Comparison of ENCODE assay signal across 15 mouse cellular contexts in genomic region chr12:80527727-80528389, GRCm38 (mm10). TPM values are rescaled to one million over a fixed set of nuclear protein-coding genes. Genes with fewer than 3 reads are reported as not detected.
DNase-seq lines count a peak whose midpoint lies in the region; ATAC-seq and TF ChIP-seq lines count a peak whose summit lies in the region.
"Had no signal": no experiment of that assay in that cellular context is flagged by ENCODE, and none has a peak within 500 bp of the region (broad histone marks: within the 10 kb centered on the region; RNA-seq: fewer than 3 reads in every experiment).

No protein-coding gene starts in this region.

- DNase-seq in layer of hippocampus, adult 11-12 months (ENCODE audit: low spot score) = peak; percentile 61
- DNase-seq in layer of hippocampus, adult 9-10 months (ENCODE audit: low spot score) = no peak
- DNase-seq in left cerebral cortex, postnatal 25 days (ENCODE audit: low spot score in 2 of 2) = peak; percentile 58 to 63
- no peak for DNase-seq in adrenal gland, adult (ENCODE audit: inconsistent age in 2 of 2, low spot score in 1 of 2)
- no peak for DNase-seq in yolk sac, embryonic 10.5 days (ENCODE audit: low spot score)
- DNase-seq in limb, embryonic 10.5 days (ENCODE audit: low spot score) = no peak
- DNase-seq: cerebellum, adult 11-12 months; lung, postnatal 36 days had no signal

- no peaks in the 10 kb centered on the region for H3K9me3 ChIP-seq in hindbrain, embryonic 12.5 days (replicated peaks)
- H3K9me3 ChIP-seq in limb, embryonic 10.5 days (replicated peaks) = no peaks in the 10 kb centered on the region
- H3K9me3 ChIP-seq: G1E; heart, embryonic 13.5 days had no signal

- no peak overlapping the region for H3K4me2 ChIP-seq in hindbrain, embryonic 12.5 days (replicated peaks)
- H3K4me2 ChIP-seq: heart, embryonic 13.5 days; liver, embryonic 11.5 days had no signal

- ATAC-seq in hindbrain, embryonic 12.5 days (ENCODE audit: low FRiP score) = peak; percentile 54
- ATAC-seq: activated CD4-positive, CD25-positive, alpha-beta regulatory T cell, adult 4 months; intestine, embryonic 16.5 days had no signal

- H3K27ac ChIP-seq in cortical plate, adult 2 months (ENCODE audit: insufficient read depth, low read length) = peak overlapping the region; percentile 96
- peak overlapping the region; percentile 4; the same call in 1 of the 2 replicates for H3K27ac ChIP-seq in hindbrain, embryonic 12.5 days
- no peak overlapping the region for H3K27ac ChIP-seq in limb, embryonic 10.5 days
- H3K27ac ChIP-seq: heart, embryonic 13.5 days had no signal

- H3K4me1 ChIP-seq in cortical plate, adult 2 months (ENCODE audit: control insufficient read depth, insufficient read depth, low read length) = peaks cover 26% of the 10 kb centered on the region
- H3K4me1 ChIP-seq in hindbrain, embryonic 12.5 days = peaks cover 26% of the 10 kb centered on the region
- H3K4me1 ChIP-seq in limb, embryonic 10.5 days = peaks cover 27% of the 10 kb centered on the region

- whole genome bisulfite sequencing in hindbrain, embryonic 12.5 days = 75% methylated on average over 5 of the region's 5 CpGs
- 86% methylated on average over 5 of the region's 5 CpGs for WGBS in limb, embryonic 10.5 days

- intact Hi-C loops in left cerebral cortex, postnatal 25 days (cut with DNase I) = no loop called here

- no peak overlapping the region for H3K4me3 ChIP-seq in cortical plate, adult 2 months (ENCODE audit: insufficient read depth, low read length)
- no peak overlapping the region for H3K4me3 ChIP-seq in hindbrain, embryonic 12.5 days
- H3K4me3 ChIP-seq in limb, embryonic 10.5 days = no peak overlapping the region
- H3K4me3 ChIP-seq: heart, embryonic 13.5 days had no signal

- TF ChIP-seq CTCF in cortical plate, adult 2 months (IDR thresholded peaks at IDR 0.05; ENCODE audit: extremely low read depth, insufficient read depth, low read length) = no peak

- H3K27me3 ChIP-seq in hindbrain, embryonic 12.5 days = no peaks in the 10 kb centered on the region
- H3K27me3 ChIP-seq in limb, embryonic 10.5 days (ENCODE audit: low read depth, poor library complexity, severe bottlenecking) = 0 out of 2 replicates have a peak, but pooled peaks cover 5% of the 10 kb centered on the region

- no peak for TF ChIP-seq POLR2A in cortical plate, adult 2 months (IDR thresholded peaks at IDR 0.05; ENCODE audit: extremely low read depth, insufficient read depth, low read length)

- no peak overlapping the region for H3K9ac ChIP-seq in hindbrain, embryonic 12.5 days
- H3K9ac ChIP-seq: heart, embryonic 13.5 days had no signal

- H3K36me3 ChIP-seq in hindbrain, embryonic 12.5 days = no peaks in the 10 kb centered on the region
- no peaks in the 10 kb centered on the region for H3K36me3 ChIP-seq in limb, embryonic 10.5 days
- H3K36me3 ChIP-seq: G1E; heart, embryonic 13.5 days had no signal

RNA-seq across cellular contexts. Expression of gene Galnt16, which starts 9.8 kb away (rescaled TPM):
- 30.7 and 32.5 TPM in 2 replicates for polyA plus RNA-seq in cortical plate, adult 2 months (2012; rRNA removed)
- polyA plus RNA-seq in hindbrain, embryonic 12.5 days (2016; fragmentation: Nextera tagmentation; extraction: Ambion mirVana) = 21.1 and 22.3 TPM in 2 replicates
- total RNA-seq in left cerebral cortex, postnatal 25 days (2021) = 10 to 100 TPM; 79.8 to 83.1 TPM
- 5.1 and 6.1 TPM in 2 replicates for polyA plus RNA-seq in limb, embryonic 10.5 days (2016; fragmentation: Nextera tagmentation; extraction: Ambion mirVana)
- polyA plus RNA-seq: activated CD4-positive, CD25-positive, alpha-beta regulatory T cell, adult 4 months had no signal

Comparison
In these comparisons a context has a peak if more than half of its experiments do, and no peak if none do; other contexts are left out.
1. DNase-seq: peak in layer of hippocampus, adult 11-12 months (single experiment) and left cerebral cortex, postnatal 25 days (2 of 2); none in layer of hippocampus, adult 9-10 months (single experiment), adrenal gland, adult (0 of 2), yolk sac, embryonic 10.5 days (single experiment) and limb, embryonic 10.5 days (single experiment).